Mouse (Mus musculus) forebrain, embryonic 12.5 days (tissue): ENCODE measurements around the gene BC005624. TPM values are rescaled to one million over a fixed set of nuclear protein-coding genes. Genes with fewer than 3 reads are reported as not detected.

Experiments
- ATAC-seq: fragments of 200-750 bp; cut with Nextera tagmentation; 2 replicates; pipeline ENCODE4 v1.8.0; 2017; ENCODE audit warnings: moderate TSS enrichment; ENCODE audit not compliant: low FRiP score
- H3K27ac ChIP-seq: fragments of 300-500 bp; sonication (generic); 2 replicates; pipeline ENCODE4 v1.5.1; 2016; ENCODE audit warnings: mild to moderate bottlenecking
- H3K27me3 ChIP-seq: fragments of 300-500 bp; sonication (generic); 2 replicates; pipeline ENCODE4 v1.6.1; 2016; ENCODE audit warnings: mild to moderate bottlenecking
- H3K36me3 ChIP-seq: fragments of 300-500 bp; sonication (generic); replicated peaks from 2 replicates; pipeline ENCODE4 v1.6.1; 2016; ENCODE audit warnings: mild to moderate bottlenecking
- H3K4me1 ChIP-seq: fragments of 300-500 bp; sonication (generic); 2 replicates; pipeline ENCODE4 v1.6.1; 2016
- H3K4me2 ChIP-seq: fragments of 300-500 bp; sonication (generic); 2 replicates; pipeline ENCODE4 v1.6.1; 2016; ENCODE audit warnings: mild to moderate bottlenecking, moderate library complexity
- H3K4me3 ChIP-seq: fragments of 300-500 bp; sonication (generic); replicated peaks from 2 replicates; pipeline ENCODE4 v1.5.1; 2016; ENCODE audit warnings: mild to moderate bottlenecking
- H3K9ac ChIP-seq: fragments of 300-500 bp; sonication (generic); 2 replicates; pipeline ENCODE4 v1.6.1; 2016; ENCODE audit warnings: mild to moderate bottlenecking
- H3K9me3 ChIP-seq: fragments of 300-500 bp; sonication (generic); 2 replicates; pipeline ENCODE4 v1.6.1; 2016
- WGBS: fragments of 180-500 bp; shearing (Covaris S2); methylation state at CpG from one replicate; pipeline ENCODE4 v1.1.7; 2016; 5-methylcytosine and 5-hydroxymethylcytosine counted together
- polyA plus RNA-seq: library from polyadenylated mRNA; unstranded; fragments of >200 nt; fragmentation: Nextera tagmentation; extraction: Ambion mirVana; gene quantifications from 2 replicates; pipeline ENCODE4 v1.2.1, GENCODE M21; 2016

Gene BC005624
- polyA plus RNA-seq: 66.6 and 70.5 TPM in 2 replicates

- Histone ChIP-seq H3K4me2 (peak within 1 kb of the TSS; percentile 78), H3K9me3 (no peaks in the 10 kb centered on the region)
- peak; percentile 99 for ATAC-seq
These were observed at the start of gene BC005624, which contains the start of gene Usp20 for GRCm38 (mm10) chr2:30981790-30982513. Gene BC005624 (minus strand): TSS chr2:30982201. Gene Usp20 (plus strand): TSS chr2:30982279.

GRCm38 (mm10) chr2:31026642-31027041, 44.6 kb upstream of the BC005624 start:
- WGBS: 79% methylated on average over 8 of the region's 8 CpGs
- Histone ChIP-seq H3K9ac (no peak overlapping the region), H3K4me2 (no peak overlapping the region), H3K36me3 (peaks cover 20% of the 10 kb centered on the region; the same call in 1 of the 2 replicates), H3K9me3 (no peaks in the 10 kb centered on the region), H3K4me1 (no peaks in the 10 kb centered on the region), H3K4me3 (no peak overlapping the region), H3K27ac (no peak overlapping the region), H3K27me3 (no peaks in the 10 kb centered on the region)
- ATAC-seq: no peak

More at GRCm38 (mm10) chr2:30981790-30982513, at the start of gene BC005624, which contains the start of gene Usp20:
- WGBS: 1% methylated on average over 66 of the region's 66 CpGs
- H3K9ac ChIP-seq: peak within 1 kb of the TSS; percentile 67
- H3K36me3 ChIP-seq: peaks cover 30% of the 10 kb centered on the region
- no peaks in the 10 kb centered on the region for H3K27me3 ChIP-seq
- H3K4me3 ChIP-seq: peak within 1 kb of the TSS; percentile 77
- H3K4me1 ChIP-seq: peaks cover 25% of the 10 kb centered on the region
- peak within 1 kb of the TSS; percentile 66 for H3K27ac ChIP-seq

- Histone ChIP-seq H3K4me3 (no peak overlapping the region), H3K27me3 (no peaks in the 10 kb centered on the region), H3K9ac (no peak overlapping the region), H3K4me1 (no peaks in the 10 kb centered on the region), H3K27ac (no peak overlapping the region), H3K4me2 (no peak overlapping the region), H3K9me3 (no peaks in the 10 kb centered on the region), H3K36me3 (peaks cover 32% of the 10 kb centered on the region)
- no peak for ATAC-seq
- 98% methylated on average over 3 of the region's 3 CpGs for WGBS
These were observed 43.5 kb upstream of the BC005624 start for GRCm38 (mm10) chr2:31025458-31025857.

- H3K4me3 ChIP-seq: no peak overlapping the region
- no peaks in the 10 kb centered on the region for H3K9me3 ChIP-seq
- no peaks in the 10 kb centered on the region for H3K27me3 ChIP-seq
- no peak overlapping the region for H3K9ac ChIP-seq
- no peak overlapping the region for H3K27ac ChIP-seq
- peaks cover 38% of the 10 kb centered on the region for H3K36me3 ChIP-seq
- 30% methylated on average over 5 of the region's 5 CpGs for whole genome bisulfite sequencing
- no peaks in the 10 kb centered on the region for H3K4me1 ChIP-seq
- no peak for ATAC-seq
- H3K4me2 ChIP-seq: no peak overlapping the region
These were observed 42.8 kb upstream of the BC005624 start for GRCm38 (mm10) chr2:31024618-31025370.

- no peak overlapping the region for H3K4me3 ChIP-seq
- 83% methylated on average over 5 of the region's 5 CpGs for WGBS
- no peaks in the 10 kb centered on the region for H3K9me3 ChIP-seq
- H3K36me3 ChIP-seq: peaks cover 42% of the 10 kb centered on the region
- H3K27ac ChIP-seq: no peak overlapping the region
- no peak for ATAC-seq
- H3K4me2 ChIP-seq: no peak overlapping the region
- no peaks in the 10 kb centered on the region for H3K27me3 ChIP-seq
- no peak overlapping the region for H3K9ac ChIP-seq
- H3K4me1 ChIP-seq: no peaks in the 10 kb centered on the region
These were observed 41.9 kb upstream of the BC005624 start for GRCm38 (mm10) chr2:31023940-31024339.

GRCm38 (mm10) chr2:31020202-31020601, 38.2 kb upstream of the BC005624 start:
- Histone ChIP-seq H3K9me3 (no peaks in the 10 kb centered on the region), H3K4me2 (no peak overlapping the region), H3K27me3 (no peaks in the 10 kb centered on the region), H3K9ac (no peak overlapping the region), H3K4me3 (no peak overlapping the region), H3K27ac (no peak overlapping the region), H3K4me1 (no peaks in the 10 kb centered on the region), H3K36me3 (peaks cover 56% of the 10 kb centered on the region)
- ATAC-seq: no peak
- 98% methylated on average over 2 of the region's 2 CpGs for WGBS

GRCm38 (mm10) chr2:31019011-31019410, 37.0 kb upstream of the BC005624 start:
- no peaks in the 10 kb centered on the region for H3K27me3 ChIP-seq
- peaks cover 56% of the 10 kb centered on the region for H3K36me3 ChIP-seq
- H3K27ac ChIP-seq: no peak overlapping the region
- H3K9me3 ChIP-seq: no peaks in the 10 kb centered on the region
- H3K4me1 ChIP-seq: no peaks in the 10 kb centered on the region
- WGBS: 88% methylated on average over 8 of the region's 8 CpGs
- no peak overlapping the region for H3K9ac ChIP-seq
- H3K4me2 ChIP-seq: no peak overlapping the region
- ATAC-seq: no peak
- no peak overlapping the region for H3K4me3 ChIP-seq

GRCm38 (mm10) chr2:31018519-31018918, 36.5 kb upstream of the BC005624 start:
- H3K36me3 ChIP-seq: peaks cover 57% of the 10 kb centered on the region
- 92% methylated on average over 8 of the region's 8 CpGs for WGBS
- no peak for ATAC-seq
- H3K4me1 ChIP-seq: no peaks in the 10 kb centered on the region
- no peak overlapping the region for H3K4me3 ChIP-seq
- no peak overlapping the region for H3K27ac ChIP-seq
- no peaks in the 10 kb centered on the region for H3K27me3 ChIP-seq
- no peak overlapping the region for H3K9ac ChIP-seq
- no peaks in the 10 kb centered on the region for H3K9me3 ChIP-seq
- H3K4me2 ChIP-seq: no peak overlapping the region

GRCm38 (mm10) chr2:31017625-31018317, 35.8 kb upstream of the BC005624 start:
- Histone ChIP-seq H3K27me3 (no peaks in the 10 kb centered on the region), H3K9ac (no peak overlapping the region), H3K4me2 (no peak overlapping the region), H3K4me1 (no peaks in the 10 kb centered on the region), H3K9me3 (no peaks in the 10 kb centered on the region), H3K4me3 (no peak overlapping the region), H3K27ac (no peak overlapping the region), H3K36me3 (peaks cover 61% of the 10 kb centered on the region)
- 92% methylated on average over 18 of the region's 18 CpGs for WGBS
- ATAC-seq: no peak

- Histone ChIP-seq H3K27me3 (no peaks in the 10 kb centered on the region), H3K4me2 (no peak overlapping the region), H3K4me1 (no peaks in the 10 kb centered on the region), H3K9ac (no peak overlapping the region), H3K9me3 (no peaks in the 10 kb centered on the region), H3K36me3 (peaks cover 45% of the 10 kb centered on the region), H3K4me3 (no peak overlapping the region), H3K27ac (no peak overlapping the region)
- no peak for ATAC-seq
- WGBS: 76% methylated on average over 14 of the region's 14 CpGs
These were observed 31.5 kb upstream of the BC005624 start for GRCm38 (mm10) chr2:31013371-31014120.

- WGBS: 93% methylated on average over 5 of the region's 5 CpGs
- H3K9me3 ChIP-seq: no peaks in the 10 kb centered on the region
- no peak overlapping the region for H3K4me2 ChIP-seq
- 0 out of 2 replicates have a peak overlapping the region, but pooled peaks have one; percentile 25 for H3K27ac ChIP-seq
- H3K4me1 ChIP-seq: no peaks in the 10 kb centered on the region
- H3K36me3 ChIP-seq: peaks cover 53% of the 10 kb centered on the region
- H3K4me3 ChIP-seq: no peak overlapping the region
- no peak overlapping the region for H3K9ac ChIP-seq
- H3K27me3 ChIP-seq: no peaks in the 10 kb centered on the region
- no peak for ATAC-seq
These were observed 25.2 kb upstream of the BC005624 start for GRCm38 (mm10) chr2:31007208-31007607.
